Mouse (Mus musculus) forebrain, embryonic 14.5 days (tissue): ENCODE measurements around the gene Itga8. TPM values are rescaled to one million over a fixed set of nuclear protein-coding genes. Genes with fewer than 3 reads are reported as not detected.

Experiments
- ATAC-seq: fragments of 200-750 bp; cut with Nextera tagmentation; 2 replicates; pipeline ENCODE4 v1.8.0; 2017; ENCODE audit warnings: mild to moderate bottlenecking, moderate library complexity
- DNase-seq: peaks from one replicate; pipeline ENCODE4 v3.0.0-alpha.2; 2015; ENCODE audit warnings: low spot score
- H3K27ac ChIP-seq: fragments of 300-500 bp; sonication (generic); 2 replicates; pipeline ENCODE4 v1.5.1; 2014; ENCODE audit warnings: low read depth, mild to moderate bottlenecking, control low read depth, low read length, moderate library complexity
- H3K27me3 ChIP-seq: fragments of 300-500 bp; sonication (generic); replicated peaks from 2 replicates; pipeline ENCODE4 v1.6.1; 2014; ENCODE audit warnings: low read length, control low read depth, mixed read lengths; ENCODE audit not compliant: control insufficient read depth, insufficient read depth
- H3K36me3 ChIP-seq: fragments of 300-500 bp; sonication (generic); 2 replicates; pipeline ENCODE4 v1.6.1; 2014; ENCODE audit warnings: low read length, control low read depth; ENCODE audit not compliant: control insufficient read depth, insufficient read depth
- H3K4me1 ChIP-seq: fragments of 300-500 bp; sonication (generic); 2 replicates; pipeline ENCODE4 v1.6.1; 2014; ENCODE audit warnings: antibody characterized with exemption, low read length, control low read depth; ENCODE audit not compliant: control insufficient read depth, insufficient read depth
- H3K4me2 ChIP-seq: fragments of 300-500 bp; sonication (generic); 2 replicates; pipeline ENCODE4 v1.6.1; 2014; ENCODE audit warnings: mild to moderate bottlenecking, control low read depth, low read length
- H3K4me3 ChIP-seq: fragments of 300-500 bp; sonication (generic); 2 replicates; pipeline ENCODE4 v1.5.1; 2014; ENCODE audit warnings: low read depth, low read length, control low read depth
- H3K9ac ChIP-seq: fragments of 300-500 bp; sonication (generic); 2 replicates; pipeline ENCODE4 v1.6.1; 2014; ENCODE audit warnings: mild to moderate bottlenecking, low read length, control low read depth, moderate library complexity
- H3K9me3 ChIP-seq: fragments of 300-500 bp; sonication (generic); replicated peaks from 2 replicates; pipeline ENCODE4 v1.6.1; 2016; ENCODE audit warnings: low read length, control low read depth, mixed read lengths; ENCODE audit not compliant: control insufficient read depth
- WGBS: fragments of 180-500 bp; shearing (Covaris S2); extraction: QIAGEN DNeasy Blood & Tissue Kit; methylation state at CpG from one replicate; pipeline ENCODE4 v1.1.7; 2014; 5-methylcytosine and 5-hydroxymethylcytosine counted together
- polyA plus RNA-seq: library from polyadenylated mRNA; unstranded; fragments of >200 nt; fragmentation: Nextera tagmentation; extraction: Ambion mirVana; gene quantifications from 2 replicates; pipeline ENCODE4 v1.2.1, GENCODE M21; 2014

The Itga8 gene
- polyA plus RNA-seq, 1 experiment from 2014 or later, result 1.5 TPM

- no peak for DNase-seq
- WGBS, result 77% methylated on average over 1 of the region's 1 CpGs
Observed at GRCm38 (mm10) chr2:12280664-12281063, 21.1 kb downstream of the Itga8 start.

DNA sequence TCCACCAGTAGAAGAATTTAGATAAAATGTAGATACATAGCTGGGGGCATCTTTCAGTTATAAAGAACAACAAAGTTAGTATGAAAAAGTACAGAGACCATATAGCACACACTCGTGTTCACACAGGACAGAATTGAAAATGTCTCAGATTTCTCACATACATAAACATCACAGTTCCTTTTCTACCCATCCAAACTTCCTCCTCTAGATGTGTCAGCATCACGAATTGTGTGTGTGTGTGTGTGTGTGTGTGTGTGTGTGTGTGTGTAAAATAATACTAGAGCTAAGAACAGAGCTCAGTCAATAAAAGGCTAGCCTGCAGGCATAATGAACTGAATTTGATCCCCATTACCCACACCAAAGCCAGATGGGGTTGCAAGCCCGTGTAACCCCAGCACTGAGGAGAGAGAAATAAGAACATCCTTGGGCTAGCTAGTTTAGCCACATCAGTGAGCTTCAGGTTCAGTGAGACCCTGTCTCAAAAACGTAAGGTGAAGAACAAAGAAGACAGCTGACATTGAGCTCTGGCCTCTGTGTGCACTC, 22.6 kb downstream of the Itga8 start:
- ATAC-seq (no peak), DNase-seq (no peak)
- no peaks in the 10 kb centered on the region for H3K36me3 ChIP-seq
- H3K9me3 ChIP-seq, result no peaks in the 10 kb centered on the region
- H3K4me3 ChIP-seq, result no peak overlapping the region
- H3K4me1 ChIP-seq, result no peaks in the 10 kb centered on the region
- no peaks in the 10 kb centered on the region for H3K27me3 ChIP-seq
- no peak overlapping the region for H3K27ac ChIP-seq
- no peak overlapping the region for H3K4me2 ChIP-seq
- no peak overlapping the region for H3K9ac ChIP-seq
- 59% methylated on average over 4 of the region's 4 CpGs for WGBS

More at GRCm38 (mm10) chr2:12280664-12281063, 21.1 kb downstream of the Itga8 start:
- no peak overlapping the region for H3K4me3 ChIP-seq
- H3K9ac ChIP-seq, result no peak overlapping the region
- H3K27ac ChIP-seq, result no peak overlapping the region
- no peaks in the 10 kb centered on the region for H3K9me3 ChIP-seq
- H3K36me3 ChIP-seq, result no peaks in the 10 kb centered on the region
- no peaks in the 10 kb centered on the region for H3K27me3 ChIP-seq
- H3K4me2 ChIP-seq, result no peak overlapping the region
- ATAC-seq, result no peak
- H3K4me1 ChIP-seq, result no peaks in the 10 kb centered on the region

DNA sequence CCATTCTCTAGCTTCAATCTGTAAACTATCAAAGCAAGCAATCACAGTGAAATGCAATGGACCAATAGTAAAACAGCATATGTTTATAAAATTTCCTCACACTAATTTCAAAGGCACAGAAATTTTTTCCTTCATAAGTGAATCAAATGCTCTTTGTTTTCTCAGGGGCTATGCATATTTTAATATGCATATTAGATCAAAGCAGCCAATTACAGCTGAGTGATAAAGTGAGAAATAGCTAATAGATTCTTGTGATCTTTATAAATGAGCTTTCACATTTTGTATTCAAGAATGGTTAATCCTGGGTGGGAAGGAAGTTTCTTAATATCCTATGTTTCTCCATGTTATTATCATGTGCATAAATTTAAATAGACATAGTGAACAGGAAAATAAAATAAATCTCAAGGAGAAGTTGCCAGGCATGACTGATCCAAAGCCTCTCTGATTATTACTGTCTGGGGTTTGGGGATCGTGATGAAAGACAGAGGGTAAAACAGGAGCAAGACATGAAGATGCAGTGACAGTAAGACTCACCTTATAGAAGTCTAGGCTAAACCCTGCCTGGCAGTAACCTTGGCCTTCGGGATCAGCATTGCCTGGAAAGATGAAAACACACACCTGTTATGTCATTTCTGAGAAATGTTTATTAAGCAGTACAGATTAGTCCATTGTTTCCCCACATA, 44.9 kb downstream of the Itga8 start:
- Histone ChIP-seq H3K27ac (no peak overlapping the region), H3K9ac (no peak overlapping the region), H3K4me3 (no peak overlapping the region), H3K36me3 (no peaks in the 10 kb centered on the region), H3K9me3 (no peaks in the 10 kb centered on the region), H3K27me3 (no peaks in the 10 kb centered on the region), H3K4me1 (no peaks in the 10 kb centered on the region), H3K4me2 (no peak overlapping the region)
- ATAC-seq, result peak; percentile 63
- peak; percentile 47 for DNase-seq
- WGBS, result 70% methylated on average over 2 of the region's 2 CpGs

DNA sequence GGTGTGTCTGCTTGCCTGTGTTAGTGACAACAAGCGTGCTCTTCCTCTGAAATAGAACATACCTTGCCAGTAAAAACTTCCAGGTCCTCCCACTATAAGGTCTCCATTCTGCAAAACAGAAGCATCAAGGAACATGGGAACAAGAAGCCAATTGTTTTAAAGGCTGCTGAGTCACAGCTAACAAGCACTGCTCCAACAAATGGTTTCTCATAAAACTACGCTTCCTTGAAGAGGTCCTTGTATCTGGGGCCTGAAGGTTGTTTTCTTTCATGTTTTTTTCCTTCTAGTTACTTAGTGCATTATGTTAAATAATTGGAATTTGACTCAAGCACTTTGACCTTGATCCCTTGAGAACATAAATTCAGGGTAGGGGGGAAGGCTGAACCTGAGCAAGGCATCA, 45.8 kb downstream of the Itga8 start:
- no peak overlapping the region for H3K4me2 ChIP-seq
- no peak overlapping the region for H3K27ac ChIP-seq
- H3K4me3 ChIP-seq, result no peak overlapping the region
- H3K9ac ChIP-seq, result no peak overlapping the region
- H3K36me3 ChIP-seq, result no peaks in the 10 kb centered on the region
- H3K27me3 ChIP-seq, result no peaks in the 10 kb centered on the region
- 78% methylated on average over 2 of the region's 2 CpGs for WGBS
- no peaks in the 10 kb centered on the region for H3K9me3 ChIP-seq
- DNase-seq, result no peak
- ATAC-seq, result no peak
- H3K4me1 ChIP-seq, result no peaks in the 10 kb centered on the region

DNA sequence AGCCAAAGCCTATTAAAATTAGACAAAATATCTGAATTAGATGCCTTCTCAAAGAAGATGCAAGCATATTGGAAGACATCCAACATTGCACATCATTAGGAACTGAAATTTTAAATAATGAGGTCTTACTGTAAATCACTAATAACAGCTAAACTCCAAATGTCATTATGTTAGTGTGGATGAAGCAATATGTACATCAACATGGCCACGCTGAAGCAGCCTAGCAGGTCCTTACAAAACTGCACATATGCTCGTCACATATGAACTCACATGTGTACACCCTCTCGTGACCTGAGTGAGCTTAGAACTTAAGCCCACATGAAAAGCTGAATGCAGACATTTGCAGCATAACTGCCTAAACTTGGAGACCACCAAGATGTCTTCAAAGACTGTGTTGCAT, 66.4 kb downstream of the Itga8 start:
- Histone ChIP-seq H3K9me3 (no peaks in the 10 kb centered on the region), H3K9ac (no peak overlapping the region), H3K36me3 (no peaks in the 10 kb centered on the region), H3K27me3 (no peaks in the 10 kb centered on the region), H3K4me3 (no peak overlapping the region), H3K4me2 (no peak overlapping the region), H3K27ac (no peak overlapping the region), H3K4me1 (no peaks in the 10 kb centered on the region)
- no peak for ATAC-seq
- DNase-seq, result no peak
- 70% methylated on average over 3 of the region's 3 CpGs for WGBS

GRCm38 (mm10) chr2:12229721-12230120, 72.0 kb downstream of the Itga8 start:
- H3K4me2 ChIP-seq, result no peak overlapping the region
- WGBS, result 89% methylated on average over 2 of the region's 2 CpGs
- no peak overlapping the region for H3K27ac ChIP-seq
- no peak overlapping the region for H3K4me3 ChIP-seq
- H3K27me3 ChIP-seq, result no peaks in the 10 kb centered on the region
- H3K4me1 ChIP-seq, result no peaks in the 10 kb centered on the region
- H3K9me3 ChIP-seq, result no peaks in the 10 kb centered on the region
- H3K36me3 ChIP-seq, result no peaks in the 10 kb centered on the region
- no peak for ATAC-seq
- DNase-seq, result no peak
- no peak overlapping the region for H3K9ac ChIP-seq

DNA sequence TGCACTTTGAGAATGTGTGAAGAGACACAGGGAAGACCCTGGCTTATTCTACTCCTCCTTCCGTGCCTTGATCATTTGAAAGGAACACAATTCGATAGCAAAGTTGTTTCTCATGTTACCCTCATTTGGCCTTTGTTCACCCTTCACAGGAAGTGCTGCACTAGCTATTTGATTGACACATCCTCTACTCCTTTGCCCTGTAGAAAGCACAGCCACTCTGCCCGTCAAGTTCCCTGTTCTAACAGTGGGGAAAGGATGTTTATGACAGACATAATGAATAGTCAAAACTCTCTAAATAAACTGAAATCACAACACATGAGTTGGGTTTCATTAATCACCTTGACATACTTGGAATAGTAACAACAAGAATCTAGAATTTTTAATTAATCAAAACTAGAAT, 73.4 kb downstream of the Itga8 start:
- Histone ChIP-seq H3K4me3 (no peak overlapping the region), H3K27ac (no peak overlapping the region), H3K36me3 (no peaks in the 10 kb centered on the region), H3K9ac (no peak overlapping the region), H3K9me3 (no peaks in the 10 kb centered on the region), H3K27me3 (no peaks in the 10 kb centered on the region), H3K4me1 (no peaks in the 10 kb centered on the region), H3K4me2 (no peak overlapping the region)
- 70% methylated on average over 3 of the region's 3 CpGs for WGBS
- DNase-seq, result no peak
- no peak for ATAC-seq

GRCm38 (mm10) chr2:12227243-12227642, 74.5 kb downstream of the Itga8 start:
- 49% methylated on average over 2 of the region's 2 CpGs for WGBS
- no peaks in the 10 kb centered on the region for H3K4me1 ChIP-seq
- ATAC-seq, result no peak
- H3K27ac ChIP-seq, result no peak overlapping the region
- no peak overlapping the region for H3K9ac ChIP-seq
- DNase-seq, result no peak
- no peak overlapping the region for H3K4me3 ChIP-seq
- no peaks in the 10 kb centered on the region for H3K27me3 ChIP-seq
- no peaks in the 10 kb centered on the region for H3K36me3 ChIP-seq
- H3K9me3 ChIP-seq, result no peaks in the 10 kb centered on the region
- H3K4me2 ChIP-seq, result no peak overlapping the region

DNA sequence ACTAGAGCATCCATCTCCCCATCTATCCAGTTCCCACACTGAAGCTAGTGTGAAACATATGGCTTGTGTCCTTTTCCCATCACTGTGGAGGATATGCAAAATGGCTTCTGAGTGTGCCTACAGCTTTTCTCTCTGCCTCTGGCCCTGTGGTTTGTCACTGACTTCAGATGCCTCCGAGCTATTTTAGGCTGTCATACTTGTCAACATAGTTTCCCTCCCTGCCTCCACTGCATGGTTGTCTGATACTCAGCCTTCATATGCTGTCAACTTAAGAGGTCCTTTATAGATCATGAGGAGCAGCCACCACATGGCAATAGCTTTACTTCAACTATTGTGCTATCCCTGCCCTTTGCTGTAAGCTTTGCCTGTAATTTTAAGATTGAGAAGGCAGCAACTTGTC, 75.4 kb downstream of the Itga8 start:
- no peak overlapping the region for H3K4me2 ChIP-seq
- H3K36me3 ChIP-seq, result no peaks in the 10 kb centered on the region
- no peaks in the 10 kb centered on the region for H3K27me3 ChIP-seq
- no peak for DNase-seq
- H3K4me1 ChIP-seq, result no peaks in the 10 kb centered on the region
- H3K9ac ChIP-seq, result no peak overlapping the region
- H3K4me3 ChIP-seq, result no peak overlapping the region
- ATAC-seq, result no peak
- H3K27ac ChIP-seq, result no peak overlapping the region
- WGBS, result 97% methylated on average over 1 of the region's 1 CpGs
- H3K9me3 ChIP-seq, result no peaks in the 10 kb centered on the region
